Mouse (Mus musculus): ENCODE measurements around the gene Mcf2l. TPM values are rescaled to one million over a fixed set of nuclear protein-coding genes. Genes with fewer than 3 reads are reported as not detected.
A peak's percentile ranks its signal among the peaks of the same experiment; 100 is the strongest.

Mcf2l gene
- polyA plus RNA-seq, 1 experiment from 2014 or later: 24.9 TPM

GRCm38 (mm10) chr8:12896494-12897373 lies 23.1 kb downstream of the Mcf2l start:
- no peak overlapping the region for H3K27ac ChIP-seq
- H3K4me3 ChIP-seq: no peak overlapping the region
- H3K27me3 ChIP-seq: no peaks in the 10 kb centered on the region
- 0 out of 2 replicates have a peak, but pooled peaks cover 6% of the 10 kb centered on the region for H3K4me1 ChIP-seq
- 53% methylated on average over 13 of the region's 13 CpGs for WGBS
- ATAC-seq (ENCODE audit: insufficient number of reproducible peaks, insufficient read depth, low FRiP score, low TSS enrichment): peak; percentile 42; the same call in 1 of the 2 replicates
- H3K36me3 ChIP-seq: no peaks in the 10 kb centered on the region
- H3K9me3 ChIP-seq: no peaks in the 10 kb centered on the region
- H3K4me2 ChIP-seq (replicated peaks): no peak overlapping the region
- H3K9ac ChIP-seq: no peak overlapping the region

DNA sequence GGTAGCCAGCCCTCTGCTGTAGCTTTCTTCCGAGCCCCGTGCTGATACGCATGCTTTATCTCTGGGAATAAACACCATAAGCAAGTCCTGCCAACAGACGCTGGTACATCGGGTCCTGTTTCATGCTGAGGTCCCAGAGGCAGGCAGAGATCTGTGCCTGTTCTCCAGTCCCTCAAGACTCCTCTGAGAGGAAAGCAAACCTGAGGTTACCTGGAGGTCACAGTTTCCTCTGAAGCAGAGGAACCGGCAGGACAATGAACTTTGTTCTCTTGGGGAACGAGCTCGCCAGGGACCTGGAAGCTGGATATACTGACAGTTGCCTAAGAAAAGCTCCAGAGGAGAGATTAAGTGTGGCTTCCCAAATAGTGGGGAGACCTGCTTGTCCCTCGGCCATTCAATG lies 24.2 kb downstream of the Mcf2l start:
- no peak overlapping the region for H3K9ac ChIP-seq

DNA sequence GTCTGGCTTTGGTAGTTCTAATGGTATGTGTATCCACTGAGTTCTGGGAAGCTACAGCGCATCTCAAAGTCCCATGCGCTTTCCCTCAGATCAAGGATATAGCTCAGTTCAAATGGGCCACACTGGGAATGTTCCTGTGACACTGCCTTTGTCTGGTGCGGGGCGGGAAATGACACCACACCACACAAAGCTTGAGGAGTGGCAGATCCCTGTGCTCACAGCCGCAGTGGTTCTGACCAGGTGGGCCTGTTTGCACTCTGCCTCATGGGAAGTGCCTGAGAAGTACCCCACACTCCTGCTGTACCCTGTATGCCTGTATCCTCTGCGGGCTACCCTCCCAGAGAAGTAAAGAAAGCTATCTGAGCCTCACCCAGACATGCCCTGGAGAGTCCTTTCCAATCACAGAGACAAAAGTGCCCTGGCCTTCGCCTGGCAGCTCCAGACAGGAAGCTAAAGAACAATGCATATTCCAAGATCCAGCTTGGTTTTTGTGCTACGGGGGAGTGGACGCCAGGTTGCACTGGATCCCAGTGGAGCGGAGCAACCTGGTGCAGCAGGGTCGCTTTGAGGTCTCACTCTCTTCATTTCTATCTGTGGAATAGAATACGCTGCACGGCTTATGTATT lies 30.3 kb downstream of the Mcf2l start:
- 85% methylated on average over 13 of the region's 13 CpGs for whole genome bisulfite sequencing
- H3K36me3 ChIP-seq: no peaks in the 10 kb centered on the region
- H3K27ac ChIP-seq: no peak overlapping the region
- no peaks in the 10 kb centered on the region for H3K27me3 ChIP-seq
- H3K9ac ChIP-seq: no peak overlapping the region
- H3K4me3 ChIP-seq: no peak overlapping the region
- no peak for ATAC-seq (ENCODE audit: insufficient number of reproducible peaks, insufficient read depth, low FRiP score, low TSS enrichment)
- no peak overlapping the region for H3K4me2 ChIP-seq (replicated peaks)
- no peaks in the 10 kb centered on the region for H3K4me1 ChIP-seq
- H3K9me3 ChIP-seq: no peaks in the 10 kb centered on the region

More for the DNA sequence above, 24.2 kb downstream of the Mcf2l start:
- ATAC-seq (ENCODE audit: insufficient number of reproducible peaks, insufficient read depth, low FRiP score, low TSS enrichment): no peak
- H3K27ac ChIP-seq: no peak overlapping the region
- no peaks in the 10 kb centered on the region for H3K9me3 ChIP-seq
- H3K4me1 ChIP-seq: 0 out of 2 replicates have a peak, but pooled peaks cover 6% of the 10 kb centered on the region
- no peak overlapping the region for H3K4me3 ChIP-seq
- H3K36me3 ChIP-seq: no peaks in the 10 kb centered on the region
- no peak overlapping the region for H3K4me2 ChIP-seq (replicated peaks)
- no peaks in the 10 kb centered on the region for H3K27me3 ChIP-seq
- 50% methylated on average over 9 of the region's 9 CpGs for WGBS

GRCm38 (mm10) chr8:12905122-12905521 lies 31.5 kb downstream of the Mcf2l start:
- no peak overlapping the region for H3K9ac ChIP-seq
- H3K4me1 ChIP-seq: no peaks in the 10 kb centered on the region
- no peak for ATAC-seq (ENCODE audit: insufficient number of reproducible peaks, insufficient read depth, low FRiP score, low TSS enrichment)
- no peak overlapping the region for H3K27ac ChIP-seq
- H3K9me3 ChIP-seq: no peaks in the 10 kb centered on the region
- H3K4me3 ChIP-seq: no peak overlapping the region
- no peaks in the 10 kb centered on the region for H3K36me3 ChIP-seq
- no peak overlapping the region for H3K4me2 ChIP-seq (replicated peaks)
- no peaks in the 10 kb centered on the region for H3K27me3 ChIP-seq
- whole genome bisulfite sequencing: 76% methylated on average over 5 of the region's 5 CpGs

GRCm38 (mm10) chr8:12905599-12906321 lies 32.2 kb downstream of the Mcf2l start:
- Histone ChIP-seq H3K9me3 (no peaks in the 10 kb centered on the region), H3K27ac (no peak overlapping the region), H3K9ac (no peak overlapping the region), H3K4me1 (no peaks in the 10 kb centered on the region), H3K4me3 (no peak overlapping the region), H3K4me2 (replicated peaks) (no peak overlapping the region), H3K36me3 (no peaks in the 10 kb centered on the region), H3K27me3 (no peaks in the 10 kb centered on the region)
- no peak for ATAC-seq (ENCODE audit: insufficient number of reproducible peaks, insufficient read depth, low FRiP score, low TSS enrichment)
- 79% methylated on average over 11 of the region's 11 CpGs for WGBS

GRCm38 (mm10) chr8:12906597-12906996 lies 33.0 kb downstream of the Mcf2l start:
- Histone ChIP-seq H3K9me3 (no peaks in the 10 kb centered on the region), H3K27ac (no peak overlapping the region), H3K9ac (no peak overlapping the region), H3K4me3 (no peak overlapping the region), H3K27me3 (no peaks in the 10 kb centered on the region), H3K4me2 (replicated peaks) (no peak overlapping the region), H3K36me3 (no peaks in the 10 kb centered on the region), H3K4me1 (no peaks in the 10 kb centered on the region)
- no peak for ATAC-seq (ENCODE audit: insufficient number of reproducible peaks, insufficient read depth, low FRiP score, low TSS enrichment)
- WGBS: 71% methylated on average over 5 of the region's 5 CpGs

GRCm38 (mm10) chr8:12907730-12908129 lies 34.1 kb downstream of the Mcf2l start:
- Histone ChIP-seq H3K27me3 (no peaks in the 10 kb centered on the region), H3K9ac (no peak overlapping the region), H3K4me3 (no peak overlapping the region), H3K36me3 (no peaks in the 10 kb centered on the region), H3K4me2 (replicated peaks) (no peak overlapping the region), H3K4me1 (peaks cover 6% of the 10 kb centered on the region; the same call in 1 of the 2 replicates), H3K9me3 (no peaks in the 10 kb centered on the region), H3K27ac (no peak overlapping the region)
- 83% methylated on average over 4 of the region's 4 CpGs for WGBS
- no peak for ATAC-seq (ENCODE audit: insufficient number of reproducible peaks, insufficient read depth, low FRiP score, low TSS enrichment)

GRCm38 (mm10) chr8:12912011-12912410 lies 38.4 kb downstream of the Mcf2l start:
- peak; percentile 74 for ATAC-seq (ENCODE audit: insufficient number of reproducible peaks, insufficient read depth, low FRiP score, low TSS enrichment)
- H3K4me3 ChIP-seq: no peak overlapping the region
- 0 out of 2 replicates have a peak overlapping the region, but pooled peaks have one; percentile 1 for H3K27ac ChIP-seq
- H3K9ac ChIP-seq: no peak overlapping the region
- WGBS: 15% methylated on average over 5 of the region's 5 CpGs
- peaks cover 23% of the 10 kb centered on the region for H3K4me1 ChIP-seq
- no peaks in the 10 kb centered on the region for H3K36me3 ChIP-seq
- H3K4me2 ChIP-seq (replicated peaks): no peak overlapping the region
- no peaks in the 10 kb centered on the region for H3K9me3 ChIP-seq
- no peaks in the 10 kb centered on the region for H3K27me3 ChIP-seq

- H3K9me3 ChIP-seq: no peaks in the 10 kb centered on the region
- H3K4me3 ChIP-seq: peak overlapping the region; percentile 59
- H3K27me3 ChIP-seq: no peaks in the 10 kb centered on the region
- 0 out of 2 replicates have a peak overlapping the region, but pooled peaks have one; percentile 6 for H3K27ac ChIP-seq
- H3K9ac ChIP-seq: peak overlapping the region; percentile 58
- peaks cover 24% of the 10 kb centered on the region for H3K4me1 ChIP-seq
- ATAC-seq (ENCODE audit: insufficient number of reproducible peaks, insufficient read depth, low FRiP score, low TSS enrichment): peak; percentile 59
- WGBS: 16% methylated on average over 42 of the region's 42 CpGs
- no peaks in the 10 kb centered on the region for H3K36me3 ChIP-seq
- H3K4me2 ChIP-seq (replicated peaks): peak overlapping the region; percentile 90
These were observed 41.8 kb downstream of the Mcf2l start for GRCm38 (mm10) chr8:12915187-12916006.

DNA sequence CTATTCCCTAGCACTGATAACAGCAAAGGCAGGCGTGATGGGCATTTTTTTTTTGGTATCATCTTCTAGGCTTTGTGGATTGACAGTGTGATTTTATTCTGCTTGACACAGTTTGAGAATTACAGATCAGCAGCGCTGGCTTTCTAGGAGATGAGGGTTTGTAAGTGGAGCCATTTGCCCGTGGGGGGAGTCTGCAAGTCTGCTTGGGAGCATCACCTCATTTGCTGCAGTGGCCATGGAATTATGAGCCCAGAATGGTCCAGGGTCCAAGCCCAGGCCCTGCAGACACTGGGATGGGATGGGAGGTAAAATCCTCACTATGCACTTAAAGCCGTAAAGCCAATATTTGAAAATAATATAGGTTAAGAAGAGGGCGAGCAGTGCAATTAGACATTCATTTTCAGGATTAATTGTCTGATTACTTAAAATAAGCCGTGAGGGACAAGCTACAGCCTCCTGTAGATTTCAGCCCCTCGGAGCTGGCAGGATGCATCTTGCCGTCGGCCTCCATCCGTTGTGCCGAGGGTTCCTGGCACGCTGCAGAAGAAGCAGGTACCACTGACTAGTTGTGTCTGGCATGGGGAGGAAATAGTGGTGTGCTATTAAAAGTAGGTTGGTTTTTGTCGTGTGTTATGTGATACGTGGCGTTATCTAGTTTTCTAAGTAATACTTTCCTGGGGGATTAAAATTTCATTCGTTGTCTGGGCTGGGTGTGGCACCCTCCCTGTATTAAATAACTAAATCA lies 42.7 kb downstream of the Mcf2l start:
- WGBS: 65% methylated on average over 16 of the region's 16 CpGs
- Histone ChIP-seq H3K9me3 (no peaks in the 10 kb centered on the region), H3K36me3 (no peaks in the 10 kb centered on the region), H3K4me2 (replicated peaks) (peak overlapping the region; percentile 90), H3K27ac (no peak overlapping the region), H3K9ac (peak overlapping the region; percentile 58; the same call in 1 of the 2 replicates), H3K4me1 (peaks cover 24% of the 10 kb centered on the region), H3K27me3 (no peaks in the 10 kb centered on the region), H3K4me3 (peak overlapping the region; percentile 59)
- ATAC-seq (ENCODE audit: insufficient number of reproducible peaks, insufficient read depth, low FRiP score, low TSS enrichment): no peak
